Mouse (Mus musculus): ENCODE results near the gene Lrfn4.

- TF ChIP-seq CTCF (IDR thresholded peaks at IDR 0.05; ENCODE audit: control insufficient read depth, insufficient read depth, low read length) = no peak
- no peak for TF ChIP-seq POLR2A (IDR thresholded peaks at IDR 0.05; ENCODE audit: borderline replicate concordance, control insufficient read depth, low read depth, low read length)
Measured at GRCm38 (mm10) chr19:4571658-4572057, 43.8 kb downstream of the Lrfn4 start.
